Mouse (Mus musculus): ENCODE measurements around the gene B4galt7.
A peak's percentile ranks its signal among the peaks of the same experiment; 100 is the strongest.
"Not testable (repeated sequence)": the region's sequence is repeated elsewhere in the genome, so short reads cannot be mapped to it uniquely, and the experiment has no call there.

Gene B4galt7

DNA sequence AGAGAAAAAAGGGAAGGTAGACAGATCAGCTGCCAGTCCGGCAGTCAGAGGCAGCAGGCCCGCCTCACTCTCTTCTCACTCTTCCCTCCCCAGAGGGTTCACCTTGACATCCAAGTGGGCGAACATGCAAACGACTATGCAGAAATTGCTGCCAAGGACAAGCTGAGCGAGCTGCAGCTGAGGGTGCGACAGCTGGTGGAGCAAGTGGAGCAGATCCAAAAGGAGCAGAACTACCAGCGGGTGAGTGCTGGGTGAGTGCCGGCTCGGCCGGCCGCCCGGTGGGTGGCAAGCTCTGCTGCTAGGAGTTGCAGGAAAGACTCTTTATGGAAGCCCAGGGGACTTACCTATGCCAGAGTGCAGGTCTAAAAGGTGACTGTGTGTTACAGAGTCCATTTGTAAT is 4.3 kb upstream of the B4galt7 start:
- ATAC-seq (ENCODE audit: insufficient number of reproducible peaks, low FRiP score, low TSS enrichment): no peak

DNA sequence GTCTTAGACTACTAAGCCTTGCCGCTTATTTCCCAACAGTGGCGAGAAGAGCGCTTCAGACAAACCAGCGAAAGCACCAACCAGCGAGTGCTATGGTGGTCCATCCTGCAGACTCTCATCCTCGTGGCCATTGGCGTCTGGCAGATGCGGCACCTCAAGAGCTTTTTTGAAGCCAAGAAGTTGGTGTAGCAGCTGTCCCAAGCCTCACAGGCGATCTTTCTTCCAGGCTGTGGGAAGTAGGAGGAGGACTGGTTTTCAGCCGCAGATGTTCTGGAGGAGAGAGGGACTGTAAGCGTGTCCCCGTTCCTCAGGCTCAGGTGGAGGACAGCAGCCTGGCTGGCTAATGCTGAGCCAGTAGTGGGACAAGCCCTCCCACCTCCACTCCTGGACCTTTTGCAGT is 2.9 kb upstream of the B4galt7 start:
- ATAC-seq (ENCODE audit: insufficient number of reproducible peaks, low FRiP score, low TSS enrichment): no peak

DNA sequence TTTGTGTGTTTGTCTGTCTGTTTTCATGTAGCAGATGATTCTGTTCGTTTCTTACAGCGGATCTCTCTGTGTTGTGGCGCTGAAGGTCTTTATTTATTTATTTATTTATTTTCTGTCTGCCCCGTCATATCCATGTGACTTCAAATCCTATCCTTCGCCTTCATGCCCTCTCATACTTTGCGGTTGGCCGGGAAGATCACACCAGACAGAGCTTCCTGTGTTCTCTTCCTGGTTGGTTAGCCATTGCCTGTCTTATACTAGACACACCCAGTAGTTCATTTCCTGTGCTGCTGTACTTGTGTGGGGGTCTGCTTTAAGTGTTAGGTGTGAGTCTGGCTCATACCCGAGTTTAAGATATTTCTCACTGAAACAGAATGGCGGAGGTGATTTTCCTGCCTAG is 961 bp downstream of the B4galt7 start:
- no peak for ATAC-seq (ENCODE audit: insufficient number of reproducible peaks, low FRiP score, low TSS enrichment)

GRCm38 (mm10) chr13:55601611-55602010 is 1.9 kb downstream of the B4galt7 start:
- no peak for ATAC-seq (ENCODE audit: insufficient number of reproducible peaks, low FRiP score, low TSS enrichment)

DNA sequence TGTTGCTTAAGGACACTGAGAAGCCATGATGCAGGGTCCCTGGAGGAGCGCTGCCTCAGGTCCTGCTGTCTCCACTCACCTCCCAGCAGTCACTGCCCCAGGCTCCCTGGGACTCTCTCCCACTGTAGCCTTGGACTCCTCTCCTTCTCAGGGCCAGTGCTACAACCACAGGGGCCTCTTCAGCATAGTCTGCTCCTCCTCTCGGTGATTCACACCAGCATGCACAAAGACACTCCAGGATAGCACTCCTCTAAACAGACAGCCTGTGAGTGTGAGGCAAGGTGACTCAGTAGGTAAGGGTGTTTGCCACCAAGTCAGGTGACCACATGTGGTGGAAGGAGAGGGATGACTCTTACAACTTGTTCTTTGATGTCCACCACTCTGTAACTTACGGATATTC is 4.9 kb downstream of the B4galt7 start:
- no peak for ATAC-seq (ENCODE audit: insufficient number of reproducible peaks, low FRiP score, low TSS enrichment)

DNA sequence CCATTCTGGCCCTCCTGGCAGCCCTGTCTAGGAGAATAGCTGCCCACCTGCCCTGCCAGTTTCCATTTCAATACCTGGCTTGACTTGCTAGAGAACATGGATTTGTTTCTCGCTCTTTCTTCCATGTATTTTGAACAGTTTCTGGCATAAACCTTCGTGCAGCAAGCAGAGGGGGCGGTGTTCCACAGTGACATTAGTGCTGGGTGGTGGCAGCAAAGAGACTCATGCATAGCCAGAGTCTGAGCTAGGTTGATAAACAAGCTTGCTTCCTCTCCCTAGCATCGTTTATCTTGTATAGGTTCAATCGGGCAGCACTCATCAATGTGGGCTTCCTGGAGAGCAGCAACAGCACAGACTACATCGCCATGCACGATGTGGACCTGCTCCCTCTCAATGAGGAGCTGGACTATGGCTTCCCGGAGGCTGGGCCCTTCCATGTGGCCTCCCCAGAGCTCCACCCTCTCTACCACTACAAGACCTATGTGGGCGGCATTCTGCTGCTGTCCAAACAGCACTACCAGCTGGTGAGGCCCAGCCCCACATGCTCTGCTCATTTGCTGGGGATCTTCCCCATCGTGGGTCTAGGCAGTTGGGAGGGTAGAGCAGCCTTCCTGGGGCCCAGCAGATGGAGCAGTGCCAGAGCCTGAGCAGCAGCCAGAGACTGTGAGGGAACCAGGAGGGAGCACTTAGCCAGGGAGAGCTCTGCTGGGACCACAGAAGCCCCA is 7.4 kb downstream of the B4galt7 start:
- ATAC-seq (ENCODE audit: insufficient number of reproducible peaks, low FRiP score, low TSS enrichment): no peak

DNA sequence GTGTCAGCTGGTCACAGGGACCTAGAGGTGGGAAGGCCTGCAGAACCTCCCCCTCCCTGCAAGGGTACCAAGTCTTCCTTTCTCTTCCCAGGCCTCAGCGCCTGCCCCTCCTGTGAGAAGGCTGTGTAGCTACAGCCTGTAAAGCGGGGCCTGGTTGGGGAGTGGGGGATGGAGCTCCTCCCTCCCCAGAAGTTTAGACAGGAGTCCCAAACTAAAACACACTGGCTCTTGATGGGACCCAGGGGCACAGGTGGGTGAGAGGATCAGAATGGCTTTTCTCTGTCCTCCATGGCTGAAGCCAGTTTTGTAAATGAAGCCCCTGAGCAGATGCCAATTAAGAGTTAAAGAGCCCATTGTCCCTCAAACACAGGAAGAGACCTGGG is 7.9 kb downstream of the B4galt7 start:
- no peak for ATAC-seq (ENCODE audit: insufficient number of reproducible peaks, low FRiP score, low TSS enrichment)

DNA sequence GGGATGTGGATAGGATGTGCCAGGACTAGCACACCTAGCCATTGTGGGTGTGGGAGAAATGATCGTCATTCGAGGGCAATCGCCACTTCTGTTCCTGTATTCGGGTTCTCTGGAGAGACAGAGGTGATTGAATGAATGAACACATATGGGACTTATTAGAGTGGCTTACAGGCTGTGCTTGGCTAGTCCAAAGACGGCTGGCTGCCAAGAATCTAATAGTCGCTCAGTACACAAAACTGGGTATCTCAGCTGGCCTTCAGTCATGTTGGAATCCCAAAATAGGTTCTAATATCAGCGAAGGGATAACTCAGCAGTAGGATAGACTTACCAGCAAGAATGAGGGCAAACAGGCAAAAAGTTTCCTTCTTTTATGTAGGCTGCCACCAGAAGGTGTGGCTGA is 12.3 kb downstream of the B4galt7 start:
- ATAC-seq (ENCODE audit: insufficient number of reproducible peaks, low FRiP score, low TSS enrichment): no peak

- ATAC-seq (ENCODE audit: insufficient number of reproducible peaks, low FRiP score, low TSS enrichment): no peak
Measured at GRCm38 (mm10) chr13:55613471-55613870, 13.8 kb downstream of the B4galt7 start.

DNA sequence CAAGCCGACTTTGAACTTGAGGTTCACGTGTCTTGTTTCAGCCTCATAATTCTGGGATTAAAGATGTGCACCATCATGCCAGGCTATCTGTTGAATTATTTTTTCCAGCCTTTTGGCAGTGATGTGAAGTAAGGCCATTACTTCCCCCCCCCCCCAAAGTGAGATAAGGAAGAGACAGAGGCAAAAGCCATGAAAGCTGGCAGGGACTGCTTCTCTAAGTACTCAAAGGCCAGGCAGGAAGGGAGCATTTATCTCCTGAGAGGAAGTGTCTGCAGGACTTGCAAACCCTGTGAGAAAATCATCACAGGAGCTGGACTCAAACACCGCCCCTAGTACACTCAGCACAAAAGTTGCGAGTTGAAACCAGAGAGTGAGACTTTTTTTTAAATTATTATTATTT is 19.6 kb downstream of the B4galt7 start:
- ATAC-seq (ENCODE audit: insufficient number of reproducible peaks, low FRiP score, low TSS enrichment): no peak

GRCm38 (mm10) chr13:55620275-55620674 is 20.6 kb downstream of the B4galt7 start:
- no peak for ATAC-seq (ENCODE audit: insufficient number of reproducible peaks, low FRiP score, low TSS enrichment)

GRCm38 (mm10) chr13:55622156-55622648 is 22.5 kb downstream of the B4galt7 start:
- not testable (repeated sequence) for ATAC-seq (ENCODE audit: insufficient number of reproducible peaks, low FRiP score, low TSS enrichment)

GRCm38 (mm10) chr13:55622649-55623541 is 23.2 kb downstream of the B4galt7 start, which contains the start of gene Caml:
Caml (plus strand) TSS chr13:55623005.
- peak; percentile 96 for ATAC-seq (ENCODE audit: insufficient number of reproducible peaks, low FRiP score, low TSS enrichment)

- peak; percentile 90 for ATAC-seq (ENCODE audit: insufficient number of reproducible peaks, low FRiP score, low TSS enrichment)
Measured at GRCm38 (mm10) chr13:55634639-55635127, 35.0 kb downstream of the B4galt7 start, which contains the start of gene Ddx46. Ddx46 (plus strand) TSS chr13:55635027.

- peak; percentile 61; the same call in 1 of the 2 replicates for ATAC-seq (ENCODE audit: insufficient number of reproducible peaks, low FRiP score, low TSS enrichment)
Measured at GRCm38 (mm10) chr13:55635146-55635571, 35.5 kb downstream of the B4galt7 start.

GRCm38 (mm10) chr13:55636185-55636983 is 36.7 kb downstream of the B4galt7 start:
- no peak for ATAC-seq (ENCODE audit: insufficient number of reproducible peaks, low FRiP score, low TSS enrichment)

GRCm38 (mm10) chr13:55640480-55640879 is 40.8 kb downstream of the B4galt7 start:
- not testable (repeated sequence) for ATAC-seq (ENCODE audit: insufficient number of reproducible peaks, low FRiP score, low TSS enrichment)

GRCm38 (mm10) chr13:55644525-55644924 is 44.8 kb downstream of the B4galt7 start:
- ATAC-seq (ENCODE audit: insufficient number of reproducible peaks, low FRiP score, low TSS enrichment): no peak

- no peak for ATAC-seq (ENCODE audit: insufficient number of reproducible peaks, low FRiP score, low TSS enrichment)
Measured at GRCm38 (mm10) chr13:55650098-55650497, 50.4 kb downstream of the B4galt7 start.

DNA sequence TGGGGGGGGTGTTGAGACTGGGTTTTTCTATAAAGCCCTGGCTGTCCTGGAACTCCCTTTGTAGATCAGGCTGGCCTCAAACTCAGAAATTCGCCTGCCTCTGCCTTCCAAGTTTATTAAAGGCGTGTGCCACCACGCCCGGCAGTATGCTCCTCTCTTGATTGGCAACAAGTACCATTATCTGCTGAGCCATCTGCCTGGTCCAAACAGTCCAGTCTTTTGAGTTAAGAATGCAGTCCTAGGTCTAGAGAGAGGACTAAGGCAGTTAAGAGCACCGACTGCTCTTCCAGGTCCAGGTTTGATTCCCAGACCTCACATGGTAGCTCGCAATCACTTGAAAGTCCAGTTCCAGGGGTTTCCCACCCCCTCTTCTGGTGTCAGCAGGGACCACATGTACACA is 51.3 kb downstream of the B4galt7 start:
- ATAC-seq (ENCODE audit: insufficient number of reproducible peaks, low FRiP score, low TSS enrichment): no peak

All from cerebellum, adult (tissue).